Mouse (Mus musculus) CH12.LX (cell line): ENCODE results near the gene Zbtb22.

Source experiments
- CTCF ChIP-seq, 2 experiments: IDR thresholded peaks in 1 of 2; conservative IDR thresholded peaks in 1 of 2; 2 replicates each; pipeline ENCODE4 v1.5.1; 2011 to 2012; ENCODE audit warnings: low read depth in 2 of 2, low read length in 2 of 2, improper control_type of control experiment in 1 of 2, inconsistent platforms in 1 of 2, mild to moderate bottlenecking in 1 of 2, moderate library complexity in 1 of 2
- GABPA ChIP-seq: IDR thresholded peaks from 2 replicates; pipeline ENCODE4 v1.6.1; 2012; ENCODE audit warnings: low read depth, low read length, improper control_type of control experiment, inconsistent platforms; ENCODE audit not compliant: insufficient replicate concordance
- POLR2A ChIP-seq: IDR thresholded peaks from 2 replicates; pipeline ENCODE4 v1.6.1; 2011; ENCODE audit warnings: low read depth, mild to moderate bottlenecking, improper control_type of control experiment, low read length
- UBTF ChIP-seq: IDR thresholded peaks from 2 replicates; pipeline ENCODE4 v1.6.1; 2012; ENCODE audit warnings: low read depth, mild to moderate bottlenecking, inconsistent platforms, low read length, improper control_type of control experiment, moderate library complexity
- ZC3H11A ChIP-seq: IDR thresholded peaks from 2 replicates; pipeline ENCODE4 v1.6.1; 2012; ENCODE audit warnings: low read depth, mild to moderate bottlenecking, inconsistent platforms, low read length, improper control_type of control experiment
- ZKSCAN1 ChIP-seq: IDR thresholded peaks from 2 replicates; pipeline ENCODE4 v1.6.1; 2012; ENCODE audit warnings: low read depth, inconsistent platforms, low read length, improper control_type of control experiment, borderline replicate concordance

GRCm38 (mm10) chr17:33920282-33921097, 4.8 kb downstream of the Zbtb22 start:
- no peak for TF ChIP-seq ZKSCAN1
- no peak for TF ChIP-seq UBTF
- no peak for TF ChIP-seq GABPA
- no peak; the same call in 1 of the 2 replicates for TF ChIP-seq POLR2A
- TF ChIP-seq ZC3H11A, result no peak
- TF ChIP-seq CTCF (conservative IDR thresholded peaks at IDR 0.05 in 1 of 2, IDR thresholded peaks at IDR 0.05 in 1 of 2; ENCODE audit: low read depth in 2 of 2, low read length in 2 of 2), result peak; percentile 60 to 86
